Mouse (Mus musculus): ENCODE data around the gene Gm20521.
A peak's percentile ranks its signal among the peaks of the same experiment; 100 is the strongest.

Gene Gm20521

DNA sequence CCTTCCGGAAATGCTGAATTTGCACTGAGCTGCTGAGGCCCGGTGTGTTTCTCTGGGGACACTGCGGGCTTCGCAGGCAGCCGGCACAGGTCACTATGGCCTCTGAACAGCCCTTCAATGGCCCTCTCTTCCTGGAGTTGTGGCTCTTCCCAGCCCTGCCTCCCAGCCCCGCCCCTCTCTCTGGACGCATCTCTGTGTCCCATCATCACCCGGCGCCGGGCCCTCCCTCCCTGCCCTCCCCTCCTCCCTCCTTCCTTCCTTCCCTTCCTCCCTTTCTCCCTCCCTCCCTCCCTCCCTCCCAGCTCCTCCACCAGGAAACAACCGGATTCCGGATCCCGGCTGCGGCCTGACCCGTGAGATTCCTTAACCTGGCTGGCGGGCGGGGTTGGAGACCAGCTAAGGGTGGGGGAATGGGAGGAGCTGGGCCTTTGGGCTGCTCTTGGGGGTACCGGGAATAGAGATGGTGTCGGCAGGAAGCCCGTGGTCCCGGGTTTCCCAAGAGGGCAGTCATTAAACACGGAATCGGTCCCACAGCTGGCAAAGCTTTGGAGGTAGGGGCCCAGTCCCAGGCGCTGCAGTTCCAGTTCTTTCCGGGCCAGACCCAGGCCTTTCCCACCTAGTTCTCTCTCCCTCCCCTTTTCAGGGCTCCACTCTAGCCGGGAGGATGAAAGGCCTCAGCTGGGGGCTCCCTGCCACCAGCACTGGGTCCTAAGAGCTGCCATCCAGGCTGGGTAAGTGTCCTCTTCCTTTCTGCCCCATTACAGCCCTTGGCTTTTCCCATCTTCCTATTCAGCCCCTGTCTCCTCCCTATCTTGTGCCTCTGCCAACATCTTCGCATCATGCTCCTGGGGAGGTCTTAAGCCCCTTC lies at the start of gene Gm20521, which contains the start of gene Bcl2l2:
Gene Gm20521 (plus strand): TSS at position 288 of the 868 bp plus-strand sequence.
Gene Bcl2l2 (plus strand): TSS at position 224 of the 868 bp plus-strand sequence.
- DNase-seq (ENCODE audit: low read depth, low spot score), result peak; percentile 77

DNA sequence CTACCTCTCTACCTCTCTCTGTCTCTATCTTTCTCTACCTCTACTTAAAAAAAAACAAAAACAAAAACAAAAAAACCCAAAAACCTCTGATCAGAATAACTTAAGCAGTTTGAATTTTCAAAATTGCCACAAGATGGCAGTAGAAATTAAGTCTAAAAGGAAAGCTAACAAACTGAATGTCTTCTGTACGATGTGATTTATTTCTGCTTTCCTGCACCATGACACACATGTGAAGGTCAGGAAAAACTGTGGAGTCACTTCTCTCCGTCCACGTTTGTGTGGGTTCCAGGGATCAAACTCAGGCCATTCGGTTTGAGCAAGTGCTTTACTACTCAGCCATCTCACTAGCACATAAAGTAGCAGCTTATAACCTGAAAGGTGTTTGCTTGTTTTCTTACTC lies 39.8 kb upstream of the Gm20521 start:
- peak; percentile 42 for DNase-seq (ENCODE audit: low read depth, low spot score)

DNA sequence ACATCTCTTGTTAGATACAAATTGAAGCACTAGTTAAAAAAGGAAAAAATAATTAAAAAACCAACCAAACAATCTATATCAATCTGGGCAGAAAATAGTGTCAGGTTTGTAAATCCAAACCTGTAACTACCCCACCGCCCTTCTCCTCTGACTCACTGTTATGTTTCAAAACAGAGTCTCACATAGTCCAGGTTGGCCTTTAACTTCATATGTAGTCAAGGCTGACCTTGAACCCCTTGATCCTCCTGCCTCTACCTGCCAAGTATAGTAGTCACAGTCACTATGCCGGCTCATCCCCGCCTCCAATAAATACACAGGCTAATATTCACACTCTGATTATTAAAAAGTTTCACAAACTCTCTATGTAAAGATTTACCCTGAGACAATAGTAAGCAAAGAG lies 27.5 kb upstream of the Gm20521 start:
- no peak for DNase-seq (ENCODE audit: low read depth, low spot score)

DNA sequence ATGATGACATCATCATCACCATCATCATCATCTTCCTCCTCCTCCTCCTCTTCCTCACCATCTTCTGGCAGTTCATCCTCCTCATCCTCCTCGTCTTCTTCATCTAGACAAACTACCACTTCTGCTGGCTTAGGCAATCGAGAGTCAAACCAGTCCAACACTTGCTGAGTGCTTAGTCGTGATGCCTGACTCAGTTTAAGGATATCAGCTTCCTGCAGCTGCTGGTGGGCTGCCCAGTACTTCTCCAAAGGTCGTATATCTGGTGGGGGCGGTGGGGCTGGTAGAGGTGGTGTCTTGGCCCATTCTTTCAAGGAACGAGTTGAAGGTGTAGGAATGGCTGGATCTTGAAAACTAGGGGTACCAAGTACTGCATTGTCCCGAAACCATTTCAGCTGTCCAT lies 26.5 kb upstream of the Gm20521 start:
- no peak for DNase-seq (ENCODE audit: low read depth, low spot score)

DNA sequence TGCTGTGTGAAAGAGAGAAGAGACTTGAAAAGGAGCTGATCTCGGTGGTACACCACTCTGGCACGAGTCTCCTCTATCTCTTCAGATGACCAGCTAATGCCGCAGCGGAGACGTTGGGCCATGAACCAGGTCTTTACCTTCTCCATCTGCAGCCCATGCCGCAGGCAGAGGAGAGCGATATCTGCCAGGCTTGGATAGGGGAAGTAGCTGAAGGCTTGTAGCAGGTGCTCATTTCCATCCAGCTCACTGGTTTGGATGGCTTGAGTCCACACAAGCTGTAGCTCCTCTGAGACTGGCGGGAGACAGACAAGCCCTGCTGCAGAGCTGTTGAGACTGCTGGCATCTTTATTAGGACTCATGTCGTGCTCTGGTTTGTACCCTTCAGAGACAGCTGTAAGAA lies 25.4 kb upstream of the Gm20521 start:
- DNase-seq (ENCODE audit: low read depth, low spot score), result no peak

DNA sequence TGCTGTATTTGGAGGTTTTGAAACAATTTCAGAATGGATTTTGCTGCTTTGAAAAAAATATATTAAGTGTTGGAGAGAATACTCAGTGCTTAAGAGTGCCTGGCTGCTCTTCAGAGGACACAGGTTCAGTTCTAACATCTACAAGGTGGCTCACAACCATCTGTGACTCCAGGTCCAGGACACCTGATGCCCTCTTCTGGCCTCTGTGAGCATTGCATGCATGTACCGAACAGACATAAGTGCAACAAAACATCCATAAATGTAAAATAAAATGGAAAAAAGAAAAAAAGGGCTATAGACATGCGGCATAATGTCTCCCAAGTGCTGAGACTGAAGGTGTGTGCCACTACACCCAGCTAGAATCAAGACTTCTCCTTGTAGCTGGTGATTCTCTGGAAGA lies 22.7 kb upstream of the Gm20521 start:
- peak; percentile 30 for DNase-seq (ENCODE audit: low read depth, low spot score)

GRCm38 (mm10) chr14:54863501-54864312 lies 19.5 kb upstream of the Gm20521 start:
- peak; percentile 83 for DNase-seq (ENCODE audit: low read depth, low spot score)

DNA sequence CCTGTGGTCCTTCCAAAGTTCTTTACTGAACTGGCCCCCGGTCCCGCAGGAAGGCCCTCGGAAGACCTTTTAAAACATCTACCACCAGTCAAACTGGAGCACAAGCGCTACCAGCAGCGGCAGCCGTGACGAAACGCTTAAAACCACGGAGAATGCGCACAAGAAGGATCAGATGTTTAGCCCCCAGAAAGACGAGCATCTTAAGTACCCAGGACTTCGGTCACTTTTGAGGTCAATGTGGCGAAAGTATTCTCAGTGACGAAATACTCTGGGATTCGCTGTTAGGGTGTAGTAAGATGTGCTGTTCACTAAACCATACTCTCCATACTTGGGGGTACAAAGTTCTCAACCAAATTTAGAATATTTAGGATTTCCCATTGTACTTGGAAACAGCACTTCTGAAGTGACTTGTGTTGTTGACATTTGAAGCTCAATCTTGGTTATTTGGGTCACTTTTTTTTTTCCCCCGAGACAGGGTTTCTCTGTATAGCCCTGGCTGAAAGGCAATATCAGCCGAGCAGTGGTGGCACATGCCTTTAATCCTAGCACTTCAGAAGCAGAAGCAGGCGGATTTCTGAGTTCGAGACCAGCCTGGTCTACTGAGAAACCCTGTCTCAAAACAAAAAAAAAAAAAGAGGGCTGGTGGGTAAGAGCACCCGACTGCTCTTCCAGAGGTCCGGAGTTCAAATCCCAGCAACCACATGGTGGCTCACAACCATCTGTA lies 18.8 kb upstream of the Gm20521 start:
- DNase-seq (ENCODE audit: low read depth, low spot score), result no peak

- no peak for DNase-seq (ENCODE audit: low read depth, low spot score)
These were observed 17.6 kb upstream of the Gm20521 start for GRCm38 (mm10) chr14:54865626-54866025.

GRCm38 (mm10) chr14:54866268-54866667 lies 17.0 kb upstream of the Gm20521 start:
- DNase-seq (ENCODE audit: low read depth, low spot score), result no peak

DNA sequence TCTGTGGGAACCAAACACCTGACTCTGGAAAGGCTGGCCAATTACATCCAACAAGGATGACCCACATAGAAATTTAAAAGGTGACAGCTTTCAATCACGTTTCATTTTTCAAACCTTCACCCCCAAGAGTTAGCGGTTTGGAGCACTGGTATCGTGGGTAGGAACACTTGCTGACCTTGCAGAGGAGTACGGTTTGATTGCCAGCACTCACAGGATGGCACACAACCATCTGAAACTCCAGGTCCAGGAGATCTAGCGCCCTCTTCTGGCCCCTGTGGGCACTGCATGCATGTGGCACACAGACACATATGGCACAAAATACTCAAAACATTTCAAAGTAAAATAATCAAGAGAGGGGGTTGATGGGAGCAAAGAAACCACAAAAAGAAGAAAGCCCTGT lies 16.3 kb upstream of the Gm20521 start:
- no peak for DNase-seq (ENCODE audit: low read depth, low spot score)

GRCm38 (mm10) chr14:54868026-54868425 lies 15.2 kb upstream of the Gm20521 start:
- DNase-seq (ENCODE audit: low read depth, low spot score), result no peak

DNA sequence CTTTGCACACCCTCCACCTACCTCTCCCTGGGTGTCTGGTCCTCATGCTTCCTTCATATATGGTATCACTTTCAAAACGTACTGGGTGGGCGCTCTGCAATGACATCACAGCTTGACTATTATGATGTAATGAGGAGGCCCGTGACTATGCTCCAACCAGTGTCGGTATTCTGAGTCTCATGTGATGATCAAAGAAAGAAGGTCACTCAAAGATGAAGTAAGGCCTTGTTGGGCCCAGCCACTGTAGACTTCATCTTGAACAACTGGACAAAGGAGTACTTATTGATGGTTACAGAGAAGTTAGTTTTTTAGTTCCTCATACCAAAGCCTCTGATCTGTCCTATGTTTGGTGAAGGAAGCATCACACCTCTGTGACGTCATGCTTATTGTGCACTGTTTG lies 12.4 kb upstream of the Gm20521 start, which contains the start of gene Homez:
Gene Homez (minus strand): TSS at position 101 of the 400 bp plus-strand sequence.
- no peak for DNase-seq (ENCODE audit: low read depth, low spot score)

DNA sequence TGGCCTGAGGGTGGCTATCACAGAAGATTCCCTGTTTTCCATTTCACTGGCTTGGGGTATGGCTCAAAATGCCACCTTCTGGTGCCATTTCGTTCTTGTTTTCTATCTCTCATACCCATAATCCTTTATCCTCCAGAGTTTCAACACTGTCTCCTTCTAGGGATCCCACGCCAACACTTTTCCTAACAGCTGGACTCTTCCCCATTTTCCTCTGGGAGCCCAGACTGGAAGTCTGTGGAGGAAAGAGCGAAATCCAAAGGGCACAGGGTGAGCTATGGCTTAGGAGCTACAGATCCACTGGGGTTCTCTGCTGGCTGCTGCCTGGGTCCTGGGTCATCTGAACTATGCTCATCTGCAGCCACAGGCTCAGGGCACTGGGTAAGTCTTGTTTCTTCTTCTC lies 9.1 kb upstream of the Gm20521 start:
- no peak for DNase-seq (ENCODE audit: low read depth, low spot score)

DNA sequence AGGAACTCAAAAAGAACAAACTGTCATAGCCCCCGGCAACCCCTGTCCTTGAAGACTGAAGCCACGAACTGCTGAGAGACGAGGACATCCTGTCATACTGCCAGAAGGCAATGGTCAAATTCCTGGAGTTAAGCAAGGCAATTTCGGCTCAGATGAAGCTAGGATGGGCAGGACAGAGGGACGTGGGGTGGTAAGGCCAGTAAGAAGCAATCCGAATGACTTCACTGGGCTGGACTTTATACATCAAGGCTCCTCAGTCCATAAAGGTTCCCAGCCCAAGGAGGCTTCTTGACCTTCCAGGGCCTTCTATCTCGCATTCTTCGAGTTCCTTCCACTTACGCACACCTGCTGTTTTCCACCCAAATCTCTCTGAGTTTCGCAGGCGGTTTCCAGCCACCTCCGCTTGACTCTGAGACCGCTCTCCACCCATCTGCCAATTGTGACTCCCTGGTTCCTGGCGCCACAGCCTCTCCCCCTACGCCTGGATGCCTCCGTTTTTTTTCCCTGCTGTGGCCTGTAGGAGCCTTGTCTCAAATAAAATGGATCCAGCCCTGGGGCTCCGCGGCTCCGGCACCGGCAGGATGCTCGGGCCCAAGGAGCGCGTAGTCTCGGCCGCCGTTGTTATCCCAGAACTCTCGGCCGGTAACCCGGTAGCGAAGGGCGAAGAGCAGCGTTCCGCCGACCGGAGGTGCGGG lies 7.2 kb upstream of the Gm20521 start:
- peak; percentile 23 for DNase-seq (ENCODE audit: low read depth, low spot score)

DNA sequence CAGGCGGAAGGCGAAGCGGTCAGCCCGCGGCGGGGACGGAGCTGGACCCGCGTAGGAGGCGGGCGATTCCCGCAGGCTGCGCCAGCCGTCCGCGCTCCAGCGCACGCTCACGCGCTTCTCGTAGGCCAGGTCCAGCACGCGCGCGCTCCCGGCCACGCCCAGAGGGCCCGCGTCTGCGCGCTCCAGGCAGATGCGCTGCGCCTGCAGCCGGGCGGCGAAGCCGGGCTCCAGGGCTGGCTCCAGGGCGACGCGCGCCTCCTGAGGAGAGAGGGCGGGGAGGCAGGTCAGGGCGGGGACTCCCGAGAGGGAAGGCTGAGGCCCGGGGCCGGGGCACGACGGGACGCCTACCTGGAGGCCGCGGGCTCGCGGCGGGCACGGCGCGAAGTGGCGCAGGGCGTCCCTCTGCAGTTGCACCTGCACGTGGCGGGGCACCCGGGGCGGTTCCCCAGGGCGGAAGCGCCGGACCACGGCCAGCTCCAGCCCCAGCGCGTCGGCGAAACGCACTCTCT lies 6.6 kb upstream of the Gm20521 start:
- peak; percentile 84 for DNase-seq (ENCODE audit: low read depth, low spot score)

GRCm38 (mm10) chr14:54877048-54877715 lies 6.1 kb upstream of the Gm20521 start, which contains the start of gene Ppp1r3e:
Ppp1r3e (minus strand) TSS chr14:54877550.
- peak; percentile 43 for DNase-seq (ENCODE audit: low read depth, low spot score)

DNA sequence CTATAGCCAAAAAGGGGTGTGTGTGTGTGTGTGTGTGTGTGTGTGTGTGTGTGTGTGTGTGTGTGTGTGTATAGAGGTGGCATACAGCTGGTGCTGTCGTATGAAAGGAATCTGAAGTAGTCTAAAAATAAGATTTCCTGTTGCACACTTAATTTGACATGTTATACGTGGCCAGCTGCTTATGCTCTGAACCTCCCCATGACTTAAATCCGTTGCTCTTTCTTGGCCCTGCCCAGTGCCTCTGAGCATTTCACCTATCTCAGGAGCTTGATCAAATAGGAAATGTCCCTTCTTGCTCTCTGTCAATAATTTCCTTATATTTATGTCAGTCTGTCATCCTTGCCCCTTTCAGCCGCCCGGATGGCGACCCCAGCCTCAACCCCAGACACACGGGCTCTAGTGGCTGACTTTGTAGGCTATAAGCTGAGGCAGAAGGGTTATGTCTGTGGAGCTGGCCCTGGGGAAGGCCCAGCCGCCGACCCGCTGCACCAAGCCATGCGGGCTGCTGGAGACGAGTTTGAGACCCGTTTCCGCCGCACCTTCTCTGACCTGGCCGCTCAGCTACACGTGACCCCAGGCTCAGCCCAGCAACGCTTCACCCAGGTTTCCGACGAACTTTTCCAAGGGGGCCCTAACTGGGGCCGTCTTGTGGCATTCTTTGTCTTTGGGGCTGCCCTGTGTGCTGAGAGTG lies 926 bp downstream of the Gm20521 start:
- no peak for DNase-seq (ENCODE audit: low read depth, low spot score)

- no peak for DNase-seq (ENCODE audit: low read depth, low spot score)
These were observed 2.1 kb downstream of the Gm20521 start for GRCm38 (mm10) chr14:54885309-54885708.

GRCm38 (mm10) chr14:54892200-54892599 lies 9.0 kb downstream of the Gm20521 start, which contains the start of gene Pabpn1:
Pabpn1 (plus strand) TSS chr14:54892500.
- no peak for DNase-seq (ENCODE audit: low read depth, low spot score)

Data from embryo, embryonic 11.5 days (tissue).